Mouse (Mus musculus) testis, adult 2 months (tissue): ENCODE data around the gene H2-T3.
"Not testable (repeated sequence)": the region's sequence is repeated elsewhere in the genome, so short reads cannot be mapped to it uniquely, and the experiment has no call there.

ENCODE experiments used
- CTCF ChIP-seq: fragments of 200-500 bp; IDR thresholded peaks from 2 replicates; pipeline ENCODE4 v1.5.1; 2012; ENCODE audit warnings: low read depth, mild to moderate bottlenecking, inconsistent platforms, low read length, moderate library complexity; ENCODE audit not compliant: control insufficient read depth, insufficient read depth, insufficient replicate concordance
- POLR2A ChIP-seq: fragments of 200-500 bp; IDR thresholded peaks from 2 replicates; pipeline ENCODE4 v1.6.1; 2012; ENCODE audit warnings: low read depth, mild to moderate bottlenecking, inconsistent platforms, low read length, moderate library complexity; ENCODE audit not compliant: control insufficient read depth

GRCm38 (mm10) chr17:36148468-36148867 lies 41.6 kb downstream of the H2-T3 start:
- not testable (repeated sequence) for TF ChIP-seq CTCF, POLR2A
